Mouse (Mus musculus): ENCODE measurements around the gene Ccdc117. TPM values are rescaled to one million over a fixed set of nuclear protein-coding genes. Genes with fewer than 3 reads are reported as not detected.

Gene Ccdc117
- total and polyA plus RNA-seq, 3 experiments = 6.0 to 25.6 (median 21.7) TPM

- Histone ChIP-seq H3K27me3 (ENCODE audit: control insufficient read depth, insufficient read depth, low read length) (no peaks in the 10 kb centered on the region), H3K9ac (ENCODE audit: low read depth, low read length) (no peak overlapping the region), H3K4me1 (ENCODE audit: control insufficient read depth, insufficient read depth, low read length) (peaks cover 5% of the 10 kb centered on the region), H3K79me2 (replicated peaks; ENCODE audit: control insufficient read depth, insufficient read depth, low read length) (no peaks in the 10 kb centered on the region), H3K36me3 (ENCODE audit: control insufficient read depth, insufficient read depth, low read length) (peaks cover 23% of the 10 kb centered on the region), H3K27ac (no peak overlapping the region), H3K4me3 (no peak overlapping the region; the same call in 1 of the 2 replicates)
- no peak for DNase-seq
- TF ChIP-seq EP300 (IDR thresholded peaks at IDR 0.05; ENCODE audit: insufficient read depth, low read depth, low read length) (no peak), CTCF (IDR thresholded peaks at IDR 0.05) (no peak), POLR2A (IDR thresholded peaks at IDR 0.05; ENCODE audit: insufficient read depth, low read depth, low read length) (no peak)
- intact Hi-C loops (cut with DNase I) = loop anchor here (1.0 to 5.0 kb wide), 2 partner anchors 38 to 184 kb away; no protein-coding TSS in a partner anchor
- WGBS = 77% methylated on average over 11 of the region's 11 CpGs
Measured at GRCm38 (mm10) chr11:5522798-5523415, 19.1 kb downstream of the Ccdc117 start.

- DNase-seq = peak; percentile 78 to 85
- Histone ChIP-seq H3K9ac (ENCODE audit: low read depth, low read length) (peak overlapping the region; percentile 93), H3K36me3 (ENCODE audit: control insufficient read depth, insufficient read depth, low read length) (peaks cover 23% of the 10 kb centered on the region), H3K27me3 (ENCODE audit: control insufficient read depth, insufficient read depth, low read length) (no peaks in the 10 kb centered on the region), H3K4me3 (peak overlapping the region; percentile 82), H3K79me2 (replicated peaks; ENCODE audit: control insufficient read depth, insufficient read depth, low read length) (no peaks in the 10 kb centered on the region), H3K4me1 (ENCODE audit: control insufficient read depth, insufficient read depth, low read length) (peaks cover 5% of the 10 kb centered on the region), H3K27ac (peak overlapping the region; percentile 100)
- intact Hi-C loops (cut with DNase I) = loop anchor here (1.0 to 5.0 kb wide), 3 partner anchors 19 to 186 kb away; no protein-coding TSS in a partner anchor
- under 1% methylated on average over 34 of the region's 34 CpGs for WGBS
- TF ChIP-seq CTCF (IDR thresholded peaks at IDR 0.05) (peak; percentile 76), EP300 (IDR thresholded peaks at IDR 0.05; ENCODE audit: insufficient read depth, low read depth, low read length) (0 out of 2 replicates have a peak, but pooled peaks have one; percentile 21), POLR2A (IDR thresholded peaks at IDR 0.05; ENCODE audit: insufficient read depth, low read depth, low read length) (peak; percentile 53)
Measured at GRCm38 (mm10) chr11:5521516-5522291, 20.3 kb downstream of the Ccdc117 start.

- no peaks in the 10 kb centered on the region for H3K27me3 ChIP-seq (ENCODE audit: control insufficient read depth, insufficient read depth, low read length)
- no peak for TF ChIP-seq EP300 (IDR thresholded peaks at IDR 0.05; ENCODE audit: insufficient read depth, low read depth, low read length)
- no peak for TF ChIP-seq CTCF (IDR thresholded peaks at IDR 0.05)
- TF ChIP-seq POLR2A (IDR thresholded peaks at IDR 0.05; ENCODE audit: insufficient read depth, low read depth, low read length) = no peak
- DNase-seq = no peak
- H3K27ac ChIP-seq = peak overlapping the region; percentile 100
- intact Hi-C loops (cut with DNase I) = loop anchor here (2.0 to 5.0 kb wide), 2 partner anchors 20 to 186 kb away; no protein-coding TSS in a partner anchor
- WGBS = 0% methylated on average over 13 of the region's 13 CpGs
- peaks cover 22% of the 10 kb centered on the region for H3K36me3 ChIP-seq (ENCODE audit: control insufficient read depth, insufficient read depth, low read length)
- H3K4me1 ChIP-seq (ENCODE audit: control insufficient read depth, insufficient read depth, low read length) = peaks cover 5% of the 10 kb centered on the region
- H3K9ac ChIP-seq (ENCODE audit: low read depth, low read length) = peak overlapping the region; percentile 93
- no peaks in the 10 kb centered on the region for H3K79me2 ChIP-seq (replicated peaks; ENCODE audit: control insufficient read depth, insufficient read depth, low read length)
- peak overlapping the region; percentile 82 for H3K4me3 ChIP-seq
Measured at GRCm38 (mm10) chr11:5521266-5521515, 20.8 kb downstream of the Ccdc117 start.

- under 1% methylated on average over 71 of the region's 72 CpGs for WGBS
- intact Hi-C loops (cut with DNase I) = loop anchor here (2.0 to 5.0 kb wide), 2 partner anchors 20 to 187 kb away; no protein-coding TSS in a partner anchor
- no peaks in the 10 kb centered on the region for H3K27me3 ChIP-seq (ENCODE audit: control insufficient read depth, insufficient read depth, low read length)
Measured at GRCm38 (mm10) chr11:5520412-5521265, 21.3 kb downstream of the Ccdc117 start, which contains the start of gene Xbp1. Gene Xbp1 (plus strand): TSS chr11:5520659.

GRCm38 (mm10) chr11:5519681-5520080 is 22.3 kb downstream of the Ccdc117 start:
- Histone ChIP-seq H3K9ac (ENCODE audit: low read depth, low read length) (no peak overlapping the region), H3K4me3 (no peak overlapping the region), H3K4me1 (ENCODE audit: control insufficient read depth, insufficient read depth, low read length) (peaks cover 5% of the 10 kb centered on the region), H3K27ac (peak overlapping the region; percentile 100), H3K27me3 (ENCODE audit: control insufficient read depth, insufficient read depth, low read length) (no peaks in the 10 kb centered on the region), H3K79me2 (replicated peaks; ENCODE audit: control insufficient read depth, insufficient read depth, low read length) (no peaks in the 10 kb centered on the region), H3K36me3 (ENCODE audit: control insufficient read depth, insufficient read depth, low read length) (peaks cover 16% of the 10 kb centered on the region)
- intact Hi-C loops (cut with DNase I) = loop anchor here (2.0 to 5.0 kb wide), 2 partner anchors 21 to 188 kb away; no protein-coding TSS in a partner anchor
- 83% methylated on average over 3 of the region's 3 CpGs for WGBS
- TF ChIP-seq POLR2A (IDR thresholded peaks at IDR 0.05; ENCODE audit: insufficient read depth, low read depth, low read length) = no peak
- TF ChIP-seq EP300 (IDR thresholded peaks at IDR 0.05; ENCODE audit: insufficient read depth, low read depth, low read length) = no peak
- TF ChIP-seq CTCF (IDR thresholded peaks at IDR 0.05) = no peak
- DNase-seq = no peak

More at GRCm38 (mm10) chr11:5520412-5521265, 21.3 kb downstream of the Ccdc117 start, which contains the start of gene Xbp1:
- peaks cover 5% of the 10 kb centered on the region for H3K4me1 ChIP-seq (ENCODE audit: control insufficient read depth, insufficient read depth, low read length)
- H3K9ac ChIP-seq (ENCODE audit: low read depth, low read length) = peak within 1 kb of the TSS; percentile 93
- peak; percentile 98 to 99 for DNase-seq
- peak within 1 kb of the TSS; percentile 82 for H3K4me3 ChIP-seq
- peak within 1 kb of the TSS; percentile 100 for H3K27ac ChIP-seq
- peaks cover 18% of the 10 kb centered on the region for H3K36me3 ChIP-seq (ENCODE audit: control insufficient read depth, insufficient read depth, low read length)
- peak; percentile 91 for TF ChIP-seq POLR2A (IDR thresholded peaks at IDR 0.05; ENCODE audit: insufficient read depth, low read depth, low read length)
- no peak for TF ChIP-seq CTCF (IDR thresholded peaks at IDR 0.05)
- 0 out of 2 replicates have a peak, but pooled peaks have one; percentile 39 for TF ChIP-seq EP300 (IDR thresholded peaks at IDR 0.05; ENCODE audit: insufficient read depth, low read depth, low read length)
- H3K79me2 ChIP-seq (replicated peaks; ENCODE audit: control insufficient read depth, insufficient read depth, low read length) = no peaks in the 10 kb centered on the region

Measured in heart, adult 2 months (tissue).